Mouse (Mus musculus): ENCODE measurements around the gene Mns1. TPM values are rescaled to one million over a fixed set of nuclear protein-coding genes. Genes with fewer than 3 reads are reported as not detected.

Mns1 gene
- polyA plus RNA-seq, 1 experiment from 2014 or later = 30.6 TPM

GRCm38 (mm10) chr9:72405882-72406638, 31.8 kb upstream of the Mns1 start:
- ATAC-seq (ENCODE audit: low FRiP score) = no peak
- Histone ChIP-seq H3K27me3 (no peaks in the 10 kb centered on the region), H3K9ac (no peak overlapping the region), H3K27ac (no peak overlapping the region), H3K9me3 (replicated peaks) (no peaks in the 10 kb centered on the region), H3K4me2 (replicated peaks) (no peak overlapping the region), H3K4me1 (peaks cover 10% of the 10 kb centered on the region; the same call in 1 of the 2 replicates), H3K4me3 (no peak overlapping the region), H3K36me3 (no peaks in the 10 kb centered on the region)
- WGBS = 93% methylated on average over 9 of the region's 9 CpGs

DNA sequence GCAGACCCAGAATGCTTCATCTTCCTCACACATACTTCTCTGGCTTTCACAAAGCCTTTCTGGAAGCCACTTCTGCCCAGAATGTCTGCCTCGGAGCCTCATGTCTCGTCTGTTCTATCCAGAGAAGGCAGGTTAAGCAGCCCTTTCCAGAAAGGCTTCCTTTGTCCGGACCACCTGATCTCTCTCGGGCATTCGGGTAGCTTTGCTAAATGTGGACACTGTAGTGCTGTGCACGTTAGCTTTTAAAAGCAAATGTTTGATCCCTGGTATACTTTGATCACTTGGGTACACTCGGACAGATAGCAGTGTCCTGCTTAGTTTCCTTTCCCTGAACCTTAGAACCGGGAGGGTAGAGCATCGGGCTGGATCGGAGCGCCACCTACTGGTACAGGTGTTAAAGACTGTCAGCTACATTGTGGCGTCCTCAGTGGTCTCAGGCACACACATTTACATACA, 29.7 kb upstream of the Mns1 start:
- Histone ChIP-seq H3K36me3 (no peaks in the 10 kb centered on the region), H3K27ac (no peak overlapping the region), H3K9ac (0 out of 2 replicates have a peak overlapping the region, but pooled peaks have one; percentile 43), H3K4me3 (0 out of 2 replicates have a peak overlapping the region, but pooled peaks have one; percentile 18), H3K9me3 (replicated peaks) (no peaks in the 10 kb centered on the region), H3K27me3 (no peaks in the 10 kb centered on the region), H3K4me2 (replicated peaks) (peak overlapping the region; percentile 48), H3K4me1 (peaks cover 10% of the 10 kb centered on the region; the same call in 1 of the 2 replicates)
- WGBS = 13% methylated on average over 12 of the region's 12 CpGs
- peak; percentile 76 for ATAC-seq (ENCODE audit: low FRiP score)

- H3K27ac ChIP-seq = 0 out of 2 replicates have a peak overlapping the region, but pooled peaks have one; percentile 2
- ATAC-seq (ENCODE audit: low FRiP score) = peak; percentile 62
- WGBS = 40% methylated on average over 15 of the region's 15 CpGs
These were observed 28.2 kb upstream of the Mns1 start for GRCm38 (mm10) chr9:72409381-72410225.

DNA sequence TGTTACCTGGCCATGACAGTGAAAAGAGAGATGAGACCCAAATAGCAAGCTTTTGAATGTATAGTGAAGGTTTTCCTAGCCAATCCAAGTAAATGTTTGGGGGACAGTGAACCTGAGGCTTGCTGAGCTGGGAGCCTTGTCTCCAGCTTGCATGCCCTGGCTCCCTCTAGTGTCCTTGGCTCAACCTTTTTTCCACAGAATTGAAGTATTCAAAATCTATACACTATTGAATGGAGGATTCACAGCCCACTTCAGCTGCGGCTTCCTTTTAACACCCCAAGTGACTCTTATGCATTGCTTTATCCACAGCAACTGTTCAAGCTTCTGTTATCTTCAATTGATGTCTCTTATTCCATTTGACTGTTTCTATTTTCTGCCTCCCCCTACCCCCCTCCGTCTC, 26.1 kb upstream of the Mns1 start:
- no peak for ATAC-seq (ENCODE audit: low FRiP score)
- Histone ChIP-seq H3K4me2 (replicated peaks) (no peak overlapping the region), H3K9ac (no peak overlapping the region), H3K4me3 (no peak overlapping the region), H3K27ac (no peak overlapping the region), H3K27me3 (no peaks in the 10 kb centered on the region), H3K9me3 (replicated peaks) (no peaks in the 10 kb centered on the region), H3K36me3 (no peaks in the 10 kb centered on the region), H3K4me1 (peaks cover 10% of the 10 kb centered on the region; the same call in 1 of the 2 replicates)
- 88% methylated on average over 2 of the region's 2 CpGs for WGBS

More at GRCm38 (mm10) chr9:72409381-72410225, 28.2 kb upstream of the Mns1 start:
- Histone ChIP-seq H3K9ac (no peak overlapping the region), H3K4me1 (peaks cover 10% of the 10 kb centered on the region; the same call in 1 of the 2 replicates), H3K27me3 (no peaks in the 10 kb centered on the region), H3K36me3 (no peaks in the 10 kb centered on the region), H3K4me3 (no peak overlapping the region), H3K9me3 (replicated peaks) (no peaks in the 10 kb centered on the region), H3K4me2 (replicated peaks) (no peak overlapping the region)

DNA sequence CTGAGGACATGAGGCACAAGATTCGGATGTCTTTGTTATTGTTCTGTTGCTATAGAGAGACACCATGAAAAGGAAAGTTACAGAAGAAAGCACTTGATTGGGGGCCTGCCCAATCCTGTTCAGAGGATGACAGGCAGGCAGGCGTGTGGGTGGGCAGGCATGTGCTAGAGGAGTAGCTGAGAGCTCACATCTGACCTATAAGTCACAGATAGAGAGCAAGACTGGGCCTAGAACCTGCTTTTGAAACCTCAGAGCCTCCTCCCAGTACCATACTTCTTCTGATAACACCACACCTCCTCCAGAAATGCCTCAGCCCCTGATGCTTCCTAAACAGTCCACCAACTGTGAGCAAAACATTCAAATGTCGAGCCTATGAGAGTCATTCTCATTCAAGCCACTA, 19.4 kb upstream of the Mns1 start:
- no peaks in the 10 kb centered on the region for H3K27me3 ChIP-seq
- H3K4me3 ChIP-seq = no peak overlapping the region
- H3K4me2 ChIP-seq (replicated peaks) = no peak overlapping the region
- peaks cover 17% of the 10 kb centered on the region for H3K4me1 ChIP-seq
- H3K27ac ChIP-seq = no peak overlapping the region
- no peak for ATAC-seq (ENCODE audit: low FRiP score)
- H3K9ac ChIP-seq = no peak overlapping the region
- H3K36me3 ChIP-seq = no peaks in the 10 kb centered on the region
- 75% methylated on average over 3 of the region's 3 CpGs for WGBS
- no peaks in the 10 kb centered on the region for H3K9me3 ChIP-seq (replicated peaks)

GRCm38 (mm10) chr9:72420490-72420889, 17.3 kb upstream of the Mns1 start:
- no peak for ATAC-seq (ENCODE audit: low FRiP score)
- Histone ChIP-seq H3K27me3 (no peaks in the 10 kb centered on the region), H3K27ac (no peak overlapping the region; the same call in 1 of the 2 replicates), H3K9ac (no peak overlapping the region), H3K9me3 (replicated peaks) (no peaks in the 10 kb centered on the region), H3K4me3 (no peak overlapping the region), H3K4me2 (replicated peaks) (no peak overlapping the region), H3K36me3 (no peaks in the 10 kb centered on the region), H3K4me1 (peaks cover 19% of the 10 kb centered on the region)
- 82% methylated on average over 3 of the region's 3 CpGs for WGBS

DNA sequence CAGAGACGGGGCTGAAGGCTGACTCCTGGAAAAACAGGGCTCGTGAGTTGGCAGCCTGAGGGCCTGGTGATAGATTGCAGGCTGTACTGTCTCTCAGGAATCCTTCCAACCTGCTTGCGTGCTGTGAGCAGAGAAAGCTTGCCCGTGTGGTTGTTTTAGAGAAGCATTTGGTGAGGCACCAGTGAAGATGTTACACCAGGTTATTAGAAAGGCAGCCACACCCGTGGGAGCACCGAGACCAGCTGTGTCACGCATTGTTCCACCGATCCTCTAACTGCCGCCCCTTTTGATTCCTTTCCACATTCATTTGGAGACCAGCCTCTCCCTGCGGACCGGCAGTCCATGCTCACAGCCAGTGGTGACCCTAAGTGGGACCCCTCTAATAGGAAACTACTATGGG, 15.5 kb upstream of the Mns1 start:
- Histone ChIP-seq H3K9ac (no peak overlapping the region), H3K27me3 (no peaks in the 10 kb centered on the region), H3K9me3 (replicated peaks) (no peaks in the 10 kb centered on the region), H3K4me2 (replicated peaks) (peak overlapping the region; percentile 26; the same call in 1 of the 2 replicates), H3K4me3 (no peak overlapping the region), H3K36me3 (no peaks in the 10 kb centered on the region), H3K4me1 (peaks cover 22% of the 10 kb centered on the region), H3K27ac (peak overlapping the region; percentile 72)
- WGBS = 49% methylated on average over 11 of the region's 11 CpGs
- peak; percentile 26 for ATAC-seq (ENCODE audit: low FRiP score)

GRCm38 (mm10) chr9:72422753-72423152, 15.1 kb upstream of the Mns1 start:
- H3K27me3 ChIP-seq = no peaks in the 10 kb centered on the region
- no peaks in the 10 kb centered on the region for H3K36me3 ChIP-seq
- no peak for ATAC-seq (ENCODE audit: low FRiP score)
- H3K9me3 ChIP-seq (replicated peaks) = no peaks in the 10 kb centered on the region
- H3K4me2 ChIP-seq (replicated peaks) = no peak overlapping the region
- no peak overlapping the region for H3K9ac ChIP-seq
- WGBS = 86% methylated on average over 2 of the region's 2 CpGs
- peak overlapping the region; percentile 72; the same call in 1 of the 2 replicates for H3K27ac ChIP-seq
- H3K4me3 ChIP-seq = no peak overlapping the region
- H3K4me1 ChIP-seq = peaks cover 24% of the 10 kb centered on the region

DNA sequence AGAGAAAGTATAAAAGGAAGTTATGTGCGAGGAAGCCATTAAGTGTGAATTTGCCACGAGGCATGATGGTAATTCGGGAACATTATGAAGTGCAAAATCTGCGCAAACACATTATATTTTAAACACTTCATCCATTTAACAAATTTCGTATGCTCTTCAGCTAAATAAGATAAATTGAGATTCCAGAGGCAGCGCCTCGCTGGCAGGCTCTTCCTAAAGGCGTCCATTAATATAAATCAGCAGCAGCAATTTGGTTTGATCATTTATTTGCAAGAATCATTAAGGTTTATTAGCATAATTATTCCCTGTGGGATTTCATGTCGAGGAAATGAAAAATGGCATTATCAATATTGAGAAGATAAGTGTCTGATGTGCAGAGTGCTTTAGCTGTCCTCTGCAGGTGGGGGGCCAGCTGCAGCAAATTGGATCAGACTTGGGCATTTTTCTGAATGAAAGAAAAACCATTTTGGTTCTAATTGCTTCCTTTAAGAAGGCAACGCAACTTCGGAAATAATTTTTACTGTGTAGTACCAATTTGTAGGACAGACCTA, 12.4 kb upstream of the Mns1 start:
- no peak overlapping the region for H3K9ac ChIP-seq
- H3K4me2 ChIP-seq (replicated peaks) = no peak overlapping the region
- 0 out of 2 replicates have a peak, but pooled peaks have one; percentile 30 for ATAC-seq (ENCODE audit: low FRiP score)
- no peak overlapping the region for H3K27ac ChIP-seq
- H3K4me3 ChIP-seq = no peak overlapping the region
- peaks cover 24% of the 10 kb centered on the region for H3K4me1 ChIP-seq
- H3K9me3 ChIP-seq (replicated peaks) = no peaks in the 10 kb centered on the region
- H3K36me3 ChIP-seq = no peaks in the 10 kb centered on the region
- no peaks in the 10 kb centered on the region for H3K27me3 ChIP-seq
- 62% methylated on average over 11 of the region's 11 CpGs for WGBS

DNA sequence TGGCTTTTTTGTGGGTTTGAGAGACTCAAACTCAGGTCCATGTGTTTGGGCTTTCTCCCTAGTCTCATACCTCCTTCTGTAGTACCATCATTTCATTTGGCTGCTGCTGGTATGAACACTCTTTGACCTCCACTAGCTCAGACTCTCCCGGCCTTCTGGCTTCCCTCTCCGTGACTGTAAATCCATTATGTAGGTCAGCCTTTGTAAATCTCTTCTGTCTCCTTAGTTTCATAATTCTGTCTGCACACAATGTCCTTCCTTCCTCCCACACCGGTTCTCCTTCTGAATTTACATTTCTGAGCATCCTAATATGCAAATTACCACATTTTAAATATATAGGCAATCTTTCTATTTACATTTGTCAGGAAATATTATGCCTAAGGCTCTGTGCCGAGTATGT, 9.9 kb upstream of the Mns1 start:
- no peaks in the 10 kb centered on the region for H3K9me3 ChIP-seq (replicated peaks)
- no peak overlapping the region for H3K27ac ChIP-seq
- H3K4me3 ChIP-seq = no peak overlapping the region
- peaks cover 7% of the 10 kb centered on the region; the same call in 1 of the 2 replicates for H3K4me1 ChIP-seq
- H3K27me3 ChIP-seq = no peaks in the 10 kb centered on the region
- 76% methylated on average over 4 of the region's 4 CpGs for WGBS
- H3K36me3 ChIP-seq = no peaks in the 10 kb centered on the region
- no peak overlapping the region for H3K4me2 ChIP-seq (replicated peaks)
- no peak overlapping the region for H3K9ac ChIP-seq
- no peak for ATAC-seq (ENCODE audit: low FRiP score)

DNA sequence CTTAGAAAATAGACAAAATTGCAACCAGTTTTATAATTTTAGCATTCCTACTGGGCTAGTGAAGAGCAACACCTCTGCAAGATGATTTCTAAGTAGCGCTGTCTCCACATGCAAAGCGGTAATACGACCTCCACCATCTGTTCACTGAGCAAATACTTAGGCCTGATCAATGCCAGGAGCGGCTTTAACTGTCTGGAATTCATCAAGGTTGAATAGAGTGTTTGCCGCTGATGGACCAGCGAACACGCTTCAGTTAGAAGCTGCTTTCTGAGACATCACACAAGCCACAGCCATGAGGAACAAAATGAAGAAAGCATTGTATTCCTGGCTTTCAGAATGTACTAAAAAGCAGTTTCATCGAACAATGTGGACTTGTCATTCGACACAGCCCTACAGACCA, 2.9 kb upstream of the Mns1 start:
- Histone ChIP-seq H3K4me1 (peaks cover 9% of the 10 kb centered on the region), H3K4me3 (no peak overlapping the region), H3K36me3 (no peaks in the 10 kb centered on the region), H3K4me2 (replicated peaks) (no peak overlapping the region), H3K27ac (no peak overlapping the region), H3K27me3 (no peaks in the 10 kb centered on the region), H3K9me3 (replicated peaks) (no peaks in the 10 kb centered on the region), H3K9ac (no peak overlapping the region)
- ATAC-seq (ENCODE audit: low FRiP score) = no peak
- WGBS = 42% methylated on average over 9 of the region's 9 CpGs

DNA sequence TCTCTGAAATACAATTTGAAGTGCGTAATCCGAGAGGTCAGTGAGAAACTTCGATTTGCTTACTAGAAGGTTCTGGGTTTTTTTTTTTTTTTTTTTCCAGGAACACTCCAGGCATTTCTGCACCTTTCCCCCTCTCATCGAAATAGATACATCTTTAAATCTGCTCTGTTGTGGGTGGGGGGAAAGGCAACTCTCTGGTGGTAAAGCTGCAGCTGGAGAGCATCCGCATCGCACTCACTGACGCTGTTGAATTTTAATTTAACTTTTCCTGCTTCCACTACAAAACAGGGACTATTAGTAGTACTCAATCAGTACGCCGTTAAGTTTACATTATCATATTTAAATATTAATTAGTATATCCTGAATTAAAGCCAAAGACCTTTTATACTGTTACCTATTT, 938 bp downstream of the Mns1 start:
- Histone ChIP-seq H3K4me3 (peak overlapping the region; percentile 63), H3K27me3 (no peaks in the 10 kb centered on the region), H3K4me2 (replicated peaks) (peak overlapping the region; percentile 91), H3K9ac (peak overlapping the region; percentile 57), H3K36me3 (peaks cover 4% of the 10 kb centered on the region; the same call in 1 of the 2 replicates), H3K9me3 (replicated peaks) (no peaks in the 10 kb centered on the region), H3K4me1 (peaks cover 9% of the 10 kb centered on the region), H3K27ac (no peak overlapping the region)
- 2% methylated on average over 9 of the region's 9 CpGs for WGBS
- no peak for ATAC-seq (ENCODE audit: low FRiP score)

Measured in hindbrain, embryonic 12.5 days (tissue).